Comparison of ENCODE assay signal across 11 mouse cellular contexts in genomic region chr5:112851389-112851788, GRCm38 (mm10). TPM values are rescaled to one million over a fixed set of nuclear protein-coding genes. Genes with fewer than 3 reads are reported as not detected.
DNase-seq lines count a peak whose midpoint lies in the region; ATAC-seq and TF ChIP-seq lines count a peak whose summit lies in the region.
"Had no signal": no experiment of that assay in that cellular context is flagged by ENCODE, and none has a peak within 500 bp of the region (broad histone marks: within the 10 kb centered on the region; RNA-seq: fewer than 3 reads in every experiment).

No protein-coding gene starts in this region.

- TF ChIP-seq EP300 in lung, postnatal 0 days (IDR thresholded peaks at IDR 0.05), result no peak

- no peaks in the 10 kb centered on the region for H3K9me3 ChIP-seq in lung, embryonic 15.5 days
- no peaks in the 10 kb centered on the region for H3K9me3 ChIP-seq in lung, postnatal 0 days (ENCODE audit: low read length)
- H3K9me3 ChIP-seq in embryonic facial prominence, embryonic 13.5 days, result no peaks in the 10 kb centered on the region
- no peaks in the 10 kb centered on the region for H3K9me3 ChIP-seq in hindbrain, embryonic 14.5 days (ENCODE audit: control insufficient read depth, low read length)
- no peaks in the 10 kb centered on the region for H3K9me3 ChIP-seq in midbrain, embryonic 15.5 days

- H3K4me3 ChIP-seq in lung, embryonic 15.5 days, result no peak overlapping the region
- H3K4me3 ChIP-seq in lung, postnatal 0 days (ENCODE audit: low read depth, low read length), result no peak overlapping the region
- H3K4me3 ChIP-seq in embryonic facial prominence, embryonic 13.5 days, result no peak overlapping the region
- no peak overlapping the region for H3K4me3 ChIP-seq in hindbrain, embryonic 14.5 days (replicated peaks; ENCODE audit: low read length)
- no peak overlapping the region for H3K4me3 ChIP-seq in midbrain, embryonic 15.5 days
- H3K4me3 ChIP-seq in gastrocnemius, adult 2 months, result no peak overlapping the region

- H3K4me2 ChIP-seq in lung, embryonic 15.5 days, result no peak overlapping the region
- no peak overlapping the region for H3K4me2 ChIP-seq in lung, postnatal 0 days (replicated peaks; ENCODE audit: low read depth, low read length)
- no peak overlapping the region for H3K4me2 ChIP-seq in embryonic facial prominence, embryonic 13.5 days
- no peak overlapping the region for H3K4me2 ChIP-seq in hindbrain, embryonic 14.5 days (replicated peaks)
- H3K4me2 ChIP-seq in midbrain, embryonic 15.5 days, result no peak overlapping the region

- DNase-seq in lung, postnatal 0 days (ENCODE audit: low spot score), result no peak
- DNase-seq in hindbrain, embryonic 14.5 days (ENCODE audit: low spot score), result peak; percentile 50
- no peak for DNase-seq in gastrocnemius, adult 2 months
- DNase-seq in urinary bladder, postnatal 4 days (ENCODE audit: low spot score in 2 of 2), result no peak
- DNase-seq: layer of hippocampus, postnatal 36 days had no signal

- no peak for TF ChIP-seq CTCF in lung, postnatal 0 days (IDR thresholded peaks at IDR 0.05)
- TF ChIP-seq CTCF in gastrocnemius, adult 2 months (IDR thresholded peaks at IDR 0.05), result no peak

- no peak overlapping the region for H3K9ac ChIP-seq in lung, embryonic 15.5 days
- H3K9ac ChIP-seq in lung, postnatal 0 days (replicated peaks; ENCODE audit: low read depth), result no peak overlapping the region
- H3K9ac ChIP-seq in embryonic facial prominence, embryonic 13.5 days, result no peak overlapping the region
- H3K9ac ChIP-seq in hindbrain, embryonic 14.5 days, result no peak overlapping the region
- H3K9ac ChIP-seq in midbrain, embryonic 15.5 days, result no peak overlapping the region

- no peaks in the 10 kb centered on the region for H3K36me3 ChIP-seq in lung, embryonic 15.5 days
- no peaks in the 10 kb centered on the region for H3K36me3 ChIP-seq in lung, postnatal 0 days (ENCODE audit: insufficient read depth, low read length)
- H3K36me3 ChIP-seq in embryonic facial prominence, embryonic 13.5 days, result no peaks in the 10 kb centered on the region
- H3K36me3 ChIP-seq in hindbrain, embryonic 14.5 days (replicated peaks; ENCODE audit: control insufficient read depth, insufficient read depth), result no peaks in the 10 kb centered on the region
- no peaks in the 10 kb centered on the region for H3K36me3 ChIP-seq in midbrain, embryonic 15.5 days (replicated peaks)

- 36% methylated on average over 5 of the region's 5 CpGs for WGBS in lung, embryonic 15.5 days
- WGBS in lung, postnatal 0 days, result 31% methylated on average over 5 of the region's 5 CpGs
- 20% methylated on average over 5 of the region's 5 CpGs for WGBS in embryonic facial prominence, embryonic 13.5 days
- 2% methylated on average over 5 of the region's 5 CpGs for WGBS in hindbrain, embryonic 14.5 days
- WGBS in midbrain, embryonic 15.5 days, result 9% methylated on average over 5 of the region's 5 CpGs

- peaks cover 3% of the 10 kb centered on the region; the same call in 1 of the 2 replicates for H3K27me3 ChIP-seq in lung, embryonic 15.5 days
- H3K27me3 ChIP-seq in lung, postnatal 0 days (replicated peaks; ENCODE audit: insufficient read depth, low read length), result 0 out of 2 replicates have a peak, but pooled peaks cover 4% of the 10 kb centered on the region
- H3K27me3 ChIP-seq in embryonic facial prominence, embryonic 13.5 days, result peaks cover 31% of the 10 kb centered on the region
- H3K27me3 ChIP-seq in hindbrain, embryonic 14.5 days (ENCODE audit: control insufficient read depth, insufficient read depth, low read length), result no peaks in the 10 kb centered on the region
- H3K27me3 ChIP-seq in midbrain, embryonic 15.5 days (replicated peaks), result no peaks in the 10 kb centered on the region
- H3K27me3 ChIP-seq: CH12.LX had no signal

- no peak for ATAC-seq in lung, embryonic 15.5 days (ENCODE audit: borderline replicate concordance, extremely low read depth, low FRiP score, low TSS enrichment)
- no peak for ATAC-seq in lung, postnatal 0 days
- ATAC-seq in embryonic facial prominence, embryonic 13.5 days (ENCODE audit: insufficient number of reproducible peaks, insufficient read depth, low FRiP score, low TSS enrichment, low read depth), result no peak
- ATAC-seq in hindbrain, embryonic 14.5 days (ENCODE audit: low FRiP score), result peak; percentile 41; the same call in 1 of the 2 replicates
- peak; percentile 28; the same call in 1 of the 2 replicates for ATAC-seq in midbrain, embryonic 15.5 days (replicated peaks)
- ATAC-seq in CD4-positive, CD25-positive, alpha-beta regulatory T cell, adult 4 months, result no peak

- intact Hi-C loops in gastrocnemius, adult 2 months (cut with DNase I), result loop anchor here (5.0 kb wide), 1 partner anchor 201 kb away; no protein-coding TSS in a partner anchor

- peaks cover 24% of the 10 kb centered on the region for H3K4me1 ChIP-seq in lung, embryonic 15.5 days
- H3K4me1 ChIP-seq in lung, postnatal 0 days (ENCODE audit: insufficient read depth, low read depth, low read length), result no peaks in the 10 kb centered on the region
- H3K4me1 ChIP-seq in embryonic facial prominence, embryonic 13.5 days, result peaks cover 53% of the 10 kb centered on the region
- H3K4me1 ChIP-seq in hindbrain, embryonic 14.5 days (replicated peaks; ENCODE audit: control insufficient read depth, insufficient read depth, low read length), result peaks cover 41% of the 10 kb centered on the region
- H3K4me1 ChIP-seq in midbrain, embryonic 15.5 days, result peaks cover 49% of the 10 kb centered on the region

- H3K27ac ChIP-seq in lung, embryonic 15.5 days, result 0 out of 2 replicates have a peak overlapping the region, but pooled peaks have one; percentile 19
- H3K27ac ChIP-seq in lung, postnatal 0 days (ENCODE audit: low read length), result no peak overlapping the region
- H3K27ac ChIP-seq in embryonic facial prominence, embryonic 13.5 days, result peak overlapping the region; percentile 48; the same call in 1 of the 2 replicates
- H3K27ac ChIP-seq in hindbrain, embryonic 14.5 days, result peak overlapping the region; percentile 77
- peak overlapping the region; percentile 72 for H3K27ac ChIP-seq in midbrain, embryonic 15.5 days
- no peak overlapping the region; the same call in 1 of the 2 replicates for H3K27ac ChIP-seq in gastrocnemius, adult 2 months

RNA-seq across cellular contexts. Expression of gene Myo18b, which starts 44.8 kb away (rescaled TPM):
- polyA plus RNA-seq in lung, embryonic 15.5 days (2015; fragmentation: Nextera tagmentation; extraction: Ambion mirVana), result 0.83 and 1.3 TPM in 2 replicates
- polyA plus RNA-seq in lung, postnatal 0 days (2015; fragmentation: Nextera tagmentation; extraction: Ambion mirVana), result 0.13 and 0.17 TPM in 2 replicates
- polyA plus RNA-seq in embryonic facial prominence, embryonic 13.5 days (2015; fragmentation: Nextera tagmentation; extraction: Ambion mirVana), result 0.89 and 1.9 TPM in 2 replicates
- 1.1 and 1.4 TPM in 2 replicates for polyA plus RNA-seq in hindbrain, embryonic 14.5 days (2014; fragmentation: Nextera tagmentation; extraction: Ambion mirVana)
- 1.5 and 1.6 TPM in 2 replicates for polyA plus RNA-seq in midbrain, embryonic 15.5 days (2015; fragmentation: Nextera tagmentation; extraction: Ambion mirVana)
- 100 to 1,000 TPM; 319 to 413 TPM for total RNA-seq in gastrocnemius, adult 2 months (2021)
- polyA plus RNA-seq in CD4-positive, CD25-positive, alpha-beta regulatory T cell, adult 4 months (2017; shearing (Covaris generic)), result not detected
- total RNA-seq: CH12.LX; monocyte, adult 5-6 weeks had no signal

Comparison
In these comparisons a context has a peak if more than half of its experiments do, and no peak if none do; other contexts are left out.
1. H3K27ac ChIP-seq: peak in lung, embryonic 15.5 days (single experiment), embryonic facial prominence, embryonic 13.5 days (single experiment), hindbrain, embryonic 14.5 days (single experiment) and midbrain, embryonic 15.5 days (single experiment); none in lung, postnatal 0 days (single experiment) and gastrocnemius, adult 2 months (single experiment).
2. ATAC-seq: peak in hindbrain, embryonic 14.5 days (single experiment) and midbrain, embryonic 15.5 days (single experiment); none in lung, embryonic 15.5 days (single experiment), lung, postnatal 0 days (single experiment), embryonic facial prominence, embryonic 13.5 days (single experiment) and CD4-positive, CD25-positive, alpha-beta regulatory T cell, adult 4 months (single experiment).